In the genomic region with DNA sequence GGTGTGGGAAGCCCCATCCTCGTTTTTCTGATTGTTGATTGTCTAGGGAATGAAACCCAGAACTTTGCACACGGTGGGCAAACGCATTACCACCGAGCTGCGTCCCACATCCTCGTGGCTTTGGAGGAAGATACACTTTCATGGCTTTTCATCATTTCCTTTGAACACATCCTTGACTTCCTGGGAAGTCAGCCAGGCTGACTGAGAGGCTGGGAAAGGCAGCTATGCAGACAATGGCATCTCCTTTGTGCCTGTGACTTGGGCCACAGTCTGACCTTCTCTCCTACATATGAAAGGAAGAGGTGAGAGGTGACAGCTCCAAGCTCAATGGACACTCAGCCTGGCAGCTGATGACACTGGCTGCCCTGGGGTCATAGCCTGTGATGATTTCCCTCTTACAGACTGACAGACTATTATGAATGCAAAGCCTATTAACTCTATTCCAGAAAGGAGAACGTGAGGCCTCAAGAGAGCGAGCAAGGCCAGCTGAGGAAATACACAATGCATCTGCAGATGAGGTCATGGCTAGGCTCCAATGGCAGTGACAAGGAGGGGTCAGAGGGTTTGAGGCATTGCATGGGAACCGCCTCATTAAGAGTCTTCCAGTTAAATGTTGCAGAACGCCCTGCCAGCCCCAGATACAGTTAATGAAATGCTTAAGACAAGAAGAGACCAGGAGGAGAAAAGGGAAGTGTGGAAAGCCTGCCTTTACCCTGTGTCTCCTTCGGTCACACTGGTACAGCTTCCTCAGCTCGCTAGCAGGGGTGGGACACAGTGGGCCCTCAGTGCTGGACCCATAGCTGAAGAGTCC, we compare ENCODE assay signal across 9 mouse cellular contexts.
DNase-seq lines count a peak whose midpoint lies in the region; ATAC-seq and TF ChIP-seq lines count a peak whose summit lies in the region.
"Had no signal": no experiment of that assay in that cellular context is flagged by ENCODE, and none has a peak within 500 bp of the region (broad histone marks: within the 10 kb centered on the region; RNA-seq: fewer than 3 reads in every experiment).

No protein-coding gene starts in this region.

- TF ChIP-seq CTCF in liver, adult 2 months (IDR thresholded peaks at IDR 0.05; ENCODE audit: low read depth, low read length), result no peak

- H3K4me3 ChIP-seq in liver, adult 2 months (ENCODE audit: insufficient read depth, low read depth, low read length), result no peak overlapping the region
- no peak overlapping the region for H3K4me3 ChIP-seq in liver, embryonic 12.5 days
- no peak overlapping the region for H3K4me3 ChIP-seq in kidney, embryonic 16.5 days (ENCODE audit: low read length)
- no peak overlapping the region for H3K4me3 ChIP-seq in midbrain, embryonic 12.5 days

- peak; percentile 59 for DNase-seq in liver, adult 2 months (ENCODE audit: extremely low read depth, low read depth, low spot score)
- peak; percentile 67 to 71 for DNase-seq in heart, adult 9 months (ENCODE audit: low spot score in 2 of 2)
- DNase-seq in thymus, postnatal 36 days, result no peak
- DNase-seq in cerebellum, adult 9-10 months, result no peak

- ATAC-seq in liver, embryonic 12.5 days, result no peak
- peak; percentile 71 for ATAC-seq in kidney, embryonic 16.5 days (ENCODE audit: low FRiP score, low TSS enrichment)
- ATAC-seq in midbrain, embryonic 12.5 days (ENCODE audit: low FRiP score, low read depth), result peak; percentile 76
- ATAC-seq in inflammation-experienced regulatory T-cells, adult 6 months, result no peak

- no peak for TF ChIP-seq POLR2A in liver, adult 2 months (IDR thresholded peaks at IDR 0.05; ENCODE audit: extremely low read depth, insufficient read depth, low read length)

- no peaks in the 10 kb centered on the region for H3K27me3 ChIP-seq in liver, adult 2 months (ENCODE audit: control insufficient read depth, insufficient read depth, low read length)
- peaks cover 6% of the 10 kb centered on the region for H3K27me3 ChIP-seq in liver, embryonic 12.5 days (replicated peaks)
- H3K27me3 ChIP-seq in kidney, embryonic 16.5 days (ENCODE audit: insufficient read depth, low read length), result no peaks in the 10 kb centered on the region
- no peaks in the 10 kb centered on the region for H3K27me3 ChIP-seq in midbrain, embryonic 12.5 days

- H3K4me1 ChIP-seq in liver, adult 2 months (ENCODE audit: control insufficient read depth, insufficient read depth, low read length), result peaks cover 3% of the 10 kb centered on the region; the same call in 1 of the 2 replicates
- H3K4me1 ChIP-seq in liver, embryonic 12.5 days, result peaks cover 8% of the 10 kb centered on the region; the same call in 1 of the 2 replicates
- H3K4me1 ChIP-seq in kidney, embryonic 16.5 days (ENCODE audit: insufficient read depth, low read length), result peaks cover 26% of the 10 kb centered on the region
- H3K4me1 ChIP-seq in midbrain, embryonic 12.5 days, result peaks cover 41% of the 10 kb centered on the region

- no peaks in the 10 kb centered on the region for H3K79me2 ChIP-seq in liver, adult 2 months (ENCODE audit: control insufficient read depth, insufficient read depth, low read length)

- no peak overlapping the region for H3K4me2 ChIP-seq in liver, embryonic 12.5 days
- H3K4me2 ChIP-seq in kidney, embryonic 16.5 days (replicated peaks; ENCODE audit: low read depth, low read length), result no peak overlapping the region
- no peak overlapping the region for H3K4me2 ChIP-seq in midbrain, embryonic 12.5 days (replicated peaks)

- H3K27ac ChIP-seq in liver, adult 2 months (replicated peaks; ENCODE audit: insufficient read depth, low read depth, low read length), result peak overlapping the region; percentile 68
- no peak overlapping the region for H3K27ac ChIP-seq in liver, embryonic 12.5 days
- H3K27ac ChIP-seq in kidney, embryonic 16.5 days (ENCODE audit: low read length), result peak overlapping the region; percentile 34; the same call in 1 of the 2 replicates
- H3K27ac ChIP-seq in midbrain, embryonic 12.5 days (replicated peaks), result peak overlapping the region; percentile 81

- H3K9me3 ChIP-seq in liver, embryonic 12.5 days (replicated peaks), result no peaks in the 10 kb centered on the region
- no peaks in the 10 kb centered on the region for H3K9me3 ChIP-seq in kidney, embryonic 16.5 days (ENCODE audit: low read length)
- no peaks in the 10 kb centered on the region for H3K9me3 ChIP-seq in midbrain, embryonic 12.5 days
- H3K9me3 ChIP-seq: G1E had no signal

- no peak overlapping the region for H3K9ac ChIP-seq in liver, adult 2 months (ENCODE audit: low read depth, low read length)
- H3K9ac ChIP-seq in liver, embryonic 12.5 days, result no peak overlapping the region
- 0 out of 2 replicates have a peak overlapping the region, but pooled peaks have one; percentile 16 for H3K9ac ChIP-seq in kidney, embryonic 16.5 days (replicated peaks; ENCODE audit: low read length)
- peak overlapping the region; percentile 4; the same call in 1 of the 2 replicates for H3K9ac ChIP-seq in midbrain, embryonic 12.5 days (replicated peaks)

- no peaks in the 10 kb centered on the region for H3K36me3 ChIP-seq in liver, adult 2 months (ENCODE audit: control insufficient read depth, insufficient read depth, low read length)
- H3K36me3 ChIP-seq in liver, embryonic 12.5 days, result no peaks in the 10 kb centered on the region
- no peaks in the 10 kb centered on the region for H3K36me3 ChIP-seq in kidney, embryonic 16.5 days (ENCODE audit: insufficient read depth, low read length)
- no peaks in the 10 kb centered on the region for H3K36me3 ChIP-seq in midbrain, embryonic 12.5 days
- H3K36me3 ChIP-seq: G1E had no signal

- WGBS in liver, adult 2 months, result 63% methylated on average over 12 of the region's 12 CpGs
- whole genome bisulfite sequencing in liver, embryonic 12.5 days (ENCODE audit: insufficient replicate concordance), result 40% methylated on average over 12 of the region's 12 CpGs
- 50% methylated on average over 12 of the region's 12 CpGs for WGBS in kidney, embryonic 16.5 days
- WGBS in midbrain, embryonic 12.5 days, result 17% methylated on average over 12 of the region's 12 CpGs

Comparison
In these comparisons a context has a peak if more than half of its experiments do, and no peak if none do; other contexts are left out.
1. DNase-seq: peak in liver, adult 2 months (single experiment) and heart, adult 9 months (2 of 2); none in thymus, postnatal 36 days (0 of 2) and cerebellum, adult 9-10 months (single experiment).
2. H3K9ac ChIP-seq: peak in kidney, embryonic 16.5 days (single experiment) and midbrain, embryonic 12.5 days (single experiment); none in liver, adult 2 months (single experiment) and liver, embryonic 12.5 days (single experiment).
3. ATAC-seq: peak in kidney, embryonic 16.5 days (single experiment) and midbrain, embryonic 12.5 days (single experiment); none in liver, embryonic 12.5 days (single experiment) and inflammation-experienced regulatory T-cells, adult 6 months (single experiment).